Mouse (Mus musculus) MEL (cell line): Measurements from ENCODE around the gene D17H6S53E. TPM values are rescaled to one million over a fixed set of nuclear protein-coding genes. Genes with fewer than 3 reads are reported as not detected.

Source experiments
- DNase-seq: peaks from one replicate; pipeline ENCODE4 v3.0.0; 2011; ENCODE audit warnings: low read depth, low spot score
- H3K27ac ChIP-seq: 2 replicates; pipeline ENCODE4 v1.5.1; 2012; ENCODE audit warnings: low read depth, mild to moderate bottlenecking, control low read depth, low read length, moderate library complexity; ENCODE audit not compliant: control insufficient read depth
- H3K27me3 ChIP-seq, 2 experiments: fragments of 150-350 bp in 1 of 2; sonication (generic) in 1 of 2; 2 replicates each; pipeline ENCODE4 v1.6.1; 2012; ENCODE audit warnings: low read length in 2 of 2, mild to moderate bottlenecking in 2 of 2, improper control_type of control experiment in 1 of 2, moderate library complexity in 1 of 2; ENCODE audit not compliant: insufficient read depth in 2 of 2, control insufficient read depth in 1 of 2
- H3K36me3 ChIP-seq, 2 experiments: 2 replicates each; pipeline ENCODE4 v1.6.1; 2012 to 2014; ENCODE audit warnings: low read length in 2 of 2, improper control_type of control experiment in 1 of 2, inconsistent platforms in 1 of 2, mild to moderate bottlenecking in 1 of 2; ENCODE audit not compliant: insufficient read depth in 2 of 2, control insufficient read depth in 1 of 2
- H3K4me1 ChIP-seq, 2 experiments: fragments of 150-350 bp in 1 of 2; sonication (generic) in 1 of 2; 2 replicates each; pipeline ENCODE4 v1.6.1; 2012; ENCODE audit warnings: low read length in 2 of 2, improper control_type of control experiment in 1 of 2, mild to moderate bottlenecking in 1 of 2; ENCODE audit not compliant: insufficient read depth in 2 of 2, control insufficient read depth in 1 of 2
- H3K4me3 ChIP-seq, 2 experiments: fragments of 150-350 bp in 1 of 2; sonication (generic) in 1 of 2; 2 replicates each; pipeline ENCODE4 v1.5.1; 2012; ENCODE audit warnings: low read depth in 2 of 2, low read length in 2 of 2, mild to moderate bottlenecking in 2 of 2, moderate library complexity in 2 of 2, control low read depth in 1 of 2, improper control_type of control experiment in 1 of 2; ENCODE audit not compliant: control insufficient read depth in 1 of 2, insufficient read depth in 1 of 2
- H3K79me2 ChIP-seq: 2 replicates; pipeline ENCODE4 v1.6.1; 2012; ENCODE audit warnings: mild to moderate bottlenecking, low read length, moderate library complexity; ENCODE audit not compliant: control insufficient read depth, poor library complexity, insufficient read depth
- H3K9ac ChIP-seq: 2 replicates; pipeline ENCODE4 v1.6.1; 2012; ENCODE audit warnings: low read depth, mild to moderate bottlenecking, control low read depth, low read length, moderate library complexity; ENCODE audit not compliant: control insufficient read depth, poor library complexity, severe bottlenecking
- H3K9me3 ChIP-seq: fragments of 150-350 bp; sonication (generic); replicated peaks from 2 replicates; pipeline ENCODE4 v1.6.1; 2012; ENCODE audit warnings: mild to moderate bottlenecking, low read length, improper control_type of control experiment, moderate library complexity; ENCODE audit not compliant: insufficient read depth
- BHLHE40 ChIP-seq: IDR thresholded peaks from 2 replicates; pipeline ENCODE4 v1.6.1; 2012; ENCODE audit warnings: low read depth, mild to moderate bottlenecking, inconsistent platforms, low read length, improper control_type of control experiment, borderline replicate concordance
- CHD1 ChIP-seq: IDR thresholded peaks from 2 replicates; pipeline ENCODE4 v1.6.1; 2012; ENCODE audit warnings: low read depth, mild to moderate bottlenecking, inconsistent platforms, low read length, improper control_type of control experiment
- ELF1 ChIP-seq: IDR thresholded peaks from 2 replicates; pipeline ENCODE4 v1.6.1; 2014; ENCODE audit warnings: low read depth, mild to moderate bottlenecking, inconsistent platforms, low read length, improper control_type of control experiment, moderate library complexity
- ETS1 ChIP-seq: IDR thresholded peaks from 2 replicates; pipeline ENCODE4 v1.6.1; 2012; ENCODE audit warnings: low read depth, mild to moderate bottlenecking, inconsistent platforms, low read length, improper control_type of control experiment, moderate library complexity
- MAX ChIP-seq: IDR thresholded peaks from 2 replicates; pipeline ENCODE4 v1.6.1; 2011; ENCODE audit warnings: low read length, improper control_type of control experiment
- MXI1 ChIP-seq: IDR thresholded peaks from 2 replicates; pipeline ENCODE4 v1.6.1; 2011; ENCODE audit warnings: mild to moderate bottlenecking, low read depth, low read length, improper control_type of control experiment
- NELFE ChIP-seq: IDR thresholded peaks from 2 replicates; pipeline ENCODE4 v1.6.1; 2011; ENCODE audit warnings: low read depth, low read length, improper control_type of control experiment
- NRF1 ChIP-seq: IDR thresholded peaks from 2 replicates; pipeline ENCODE4 v1.6.1; 2014; ENCODE audit warnings: low read depth, mild to moderate bottlenecking, inconsistent platforms, low read length, improper control_type of control experiment, moderate library complexity; ENCODE audit not compliant: poor library complexity, insufficient read depth, severe bottlenecking
- POLR2AphosphoS2 ChIP-seq: IDR thresholded peaks from 2 replicates; pipeline ENCODE4 v1.6.1; 2011; ENCODE audit warnings: low read length, improper control_type of control experiment
- RCOR1 ChIP-seq: IDR thresholded peaks from 2 replicates; pipeline ENCODE4 v1.6.1; 2012; ENCODE audit warnings: low read depth, mild to moderate bottlenecking, inconsistent platforms, low read length, improper control_type of control experiment
- SIN3A ChIP-seq: IDR thresholded peaks from 2 replicates; pipeline ENCODE4 v1.6.1; 2012; ENCODE audit warnings: low read length, improper control_type of control experiment, inconsistent platforms
- TAL1 ChIP-seq: IDR thresholded peaks from 2 replicates; pipeline ENCODE4 v1.6.1; 2012; ENCODE audit warnings: mild to moderate bottlenecking, inconsistent platforms, low read length, moderate library complexity, mixed read lengths
- USF1 ChIP-seq: IDR thresholded peaks from 2 replicates; pipeline ENCODE4 v1.6.1; 2014; ENCODE audit warnings: low read depth, mild to moderate bottlenecking, inconsistent platforms, low read length, improper control_type of control experiment, moderate library complexity
- USF2 ChIP-seq, 2 experiments: IDR thresholded peaks; 2 replicates each; pipeline ENCODE4 v1.6.1; 2011 to 2012; ENCODE audit warnings: improper control_type of control experiment in 2 of 2, low read length in 2 of 2, borderline replicate concordance in 1 of 2, inconsistent platforms in 1 of 2, low read depth in 1 of 2, mild to moderate bottlenecking in 1 of 2; ENCODE audit not compliant: insufficient read depth in 1 of 2
- ZC3H11A ChIP-seq: IDR thresholded peaks from 2 replicates; pipeline ENCODE4 v1.6.1; 2012; ENCODE audit warnings: low read depth, mild to moderate bottlenecking, inconsistent platforms, low read length, improper control_type of control experiment
- ZNF384 ChIP-seq: IDR thresholded peaks from 2 replicates; pipeline ENCODE4 v1.6.1; 2012; ENCODE audit warnings: low read depth, mild to moderate bottlenecking, inconsistent platforms, low read length, improper control_type of control experiment
- polyA plus RNA-seq, 2 experiments: library from polyadenylated mRNA; stranded (reverse) in 1 of 2; unstranded in 1 of 2; fragments of >175 nt in 1 of 2; fragments of >200 nt in 1 of 2; gene quantifications; 2 replicates each; pipeline versions ENCODE4 v1.2.1 to v1.2.4; 2012; ENCODE audit warnings: low replicate concordance in 2 of 2, low read depth in 1 of 2; ENCODE audit not compliant: insufficient read length in 2 of 2, insufficient read depth in 1 of 2, missing spikeins in 1 of 2
- total RNA-seq: library from RNA; depleted of rRNA; stranded (reverse); fragments of 300-350 nt; gene quantifications from 2 replicates; pipeline ENCODE4 v1.2.3, GENCODE M21; 2012

D17H6S53E gene
- total and polyA plus RNA-seq, 3 experiments = 11.6 to 13.6 TPM; not detected in 1

- Histone ChIP-seq H3K4me3 (no peak overlapping the region), H3K27me3 (no peaks in the 10 kb centered on the region), H3K36me3 (peaks cover 9 to 44% of the 10 kb centered on the region in 2 experiments), H3K4me1 (peaks cover 0 to 4% of the 10 kb centered on the region in 2 experiments; a peak in 1 of 4 replicates), H3K79me2 (peaks cover 54% of the 10 kb centered on the region), H3K27ac (no peak overlapping the region), H3K9me3 (no peaks in the 10 kb centered on the region), H3K9ac (no peak overlapping the region)
- TF ChIP-seq USF2 (IDR thresholded peaks at IDR 0.05; ENCODE audit: borderline replicate concordance in 1 of 2, insufficient read depth in 1 of 2, low read depth in 1 of 2, low read length in 2 of 2) = no peak
- TF ChIP-seq RCOR1 = no peak
- no peak for TF ChIP-seq MAX
- TF ChIP-seq ZC3H11A = no peak
- TF ChIP-seq TAL1 = no peak
- TF ChIP-seq NELFE = no peak
- no peak for TF ChIP-seq NRF1
- TF ChIP-seq SIN3A = no peak
- TF ChIP-seq MXI1 = no peak
- no peak for TF ChIP-seq ZNF384
- no peak for TF ChIP-seq POLR2AphosphoS2
- TF ChIP-seq BHLHE40 = no peak
- no peak for TF ChIP-seq CHD1
- TF ChIP-seq USF1 = no peak
- no peak for TF ChIP-seq ELF1
- TF ChIP-seq ETS1 = no peak
- DNase-seq = no peak
Measured at GRCm38 (mm10) chr17:35157661-35158175, 31.5 kb downstream of the D17H6S53E start.

- TF ChIP-seq RCOR1 (no peak), ZNF384 (no peak), CHD1 (no peak)
- peaks cover 0 to 7% of the 10 kb centered on the region in 2 experiments; a peak in 1 of 4 replicates for H3K4me1 ChIP-seq
- no peak overlapping the region for H3K4me3 ChIP-seq
- H3K27ac ChIP-seq = no peak overlapping the region
- no peak for DNase-seq
- peaks cover 15 to 43% of the 10 kb centered on the region in 2 experiments for H3K36me3 ChIP-seq
- no peak overlapping the region for H3K9ac ChIP-seq
- H3K27me3 ChIP-seq = no peaks in the 10 kb centered on the region
- H3K79me2 ChIP-seq = peaks cover 67% of the 10 kb centered on the region
- H3K9me3 ChIP-seq = no peaks in the 10 kb centered on the region
Measured at GRCm38 (mm10) chr17:35158850-35159593, 32.8 kb downstream of the D17H6S53E start.
